Mouse (Mus musculus) lung, postnatal 14 days (tissue): ENCODE results near the gene Zfp980.
"Not testable (repeated sequence)": the region's sequence is repeated elsewhere in the genome, so short reads cannot be mapped to it uniquely, and the experiment has no call there.

ENCODE experiments used
- DNase-seq: peaks from one replicate; pipeline ENCODE4 v3.0.0; 2021

The Zfp980 gene

DNA sequence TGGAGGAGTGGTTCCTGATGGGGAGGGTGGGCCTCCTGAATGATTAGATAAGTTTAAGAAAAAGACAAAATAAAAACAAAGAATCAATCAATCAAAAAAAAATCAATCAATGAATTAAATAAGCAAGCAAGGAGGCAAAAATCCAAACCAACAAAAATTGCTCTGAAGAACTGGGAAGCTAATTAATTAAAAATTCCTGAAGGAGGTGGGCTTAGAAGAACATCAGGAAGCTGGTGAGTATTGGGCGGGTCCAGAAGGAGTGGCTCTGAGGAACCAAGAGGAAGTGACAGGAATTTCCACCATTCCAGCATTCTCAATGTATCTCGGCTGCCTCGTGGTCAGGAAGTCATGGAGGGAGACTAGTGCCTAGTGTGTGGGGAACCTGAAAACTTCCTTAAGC lies at the start of gene Zfp980:
TSS of gene Zfp980 (plus strand) at position 301 of the 400 bp plus-strand sequence.
- not testable (repeated sequence) for DNase-seq

DNA sequence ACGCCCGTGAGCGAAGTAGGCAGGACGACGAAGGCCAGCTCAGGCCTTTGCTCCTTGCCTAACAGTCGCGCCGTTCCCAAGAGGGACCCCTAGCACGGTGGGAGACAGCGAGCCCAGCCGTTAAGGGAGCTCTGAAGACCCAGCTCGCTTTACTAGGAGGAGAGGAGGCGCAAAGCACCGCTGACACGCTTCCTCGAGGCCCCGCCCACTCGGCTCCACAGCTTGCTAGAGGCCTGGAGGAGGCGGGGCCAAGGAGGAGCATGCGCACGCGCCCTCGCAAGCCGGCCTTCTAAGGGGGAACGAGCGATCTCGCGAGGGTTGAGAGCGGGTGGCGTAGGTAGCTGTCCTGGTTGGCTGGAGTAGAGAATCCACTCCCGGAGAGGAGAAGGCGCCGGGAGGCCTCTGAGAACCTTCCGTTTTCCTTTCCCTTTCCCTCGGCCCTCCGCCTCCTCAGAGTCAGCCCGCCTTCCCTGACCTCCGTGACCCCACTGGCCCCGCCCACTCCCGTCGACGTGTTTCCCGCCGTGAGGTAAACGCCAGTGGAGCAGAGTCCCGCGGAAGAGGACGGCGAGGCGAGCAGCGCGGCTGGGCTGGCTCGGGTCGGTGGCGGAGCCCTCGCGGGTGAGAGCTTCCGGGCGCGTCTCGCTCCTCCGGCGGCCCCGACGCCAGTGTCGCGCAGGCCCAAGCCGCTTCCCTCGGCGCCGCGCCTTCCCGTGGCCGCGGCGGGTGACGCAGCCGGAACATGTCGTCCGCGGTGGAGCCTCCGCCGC lies 29.9 kb upstream of the Zfp980 start:
- not testable (repeated sequence) for DNase-seq

DNA sequence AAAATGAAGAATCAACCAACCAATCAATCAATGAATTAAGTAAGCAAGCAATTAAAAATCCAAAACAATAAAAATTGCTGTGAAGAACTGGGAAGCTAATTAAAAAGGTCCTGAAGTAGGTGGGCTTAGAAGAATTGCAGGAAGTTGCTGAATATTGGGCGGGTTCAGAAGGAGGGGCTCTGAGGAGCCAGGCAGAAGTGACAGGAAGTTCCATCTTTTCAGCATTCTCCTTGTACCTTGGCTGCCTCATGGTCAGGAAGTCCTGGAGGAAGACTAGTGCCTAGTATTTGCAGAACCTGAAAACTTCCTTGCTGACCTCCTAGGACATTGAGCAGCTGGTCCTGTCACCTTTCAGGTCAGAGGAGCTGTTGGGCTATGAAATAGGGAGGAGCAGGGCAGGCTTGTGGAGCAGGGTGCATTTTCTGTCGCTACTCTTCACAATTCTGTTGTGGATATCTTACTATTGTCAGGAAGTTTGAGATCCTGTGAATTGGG lies 3.8 kb downstream of the Zfp980 start:
- DNase-seq, result not testable (repeated sequence)

DNA sequence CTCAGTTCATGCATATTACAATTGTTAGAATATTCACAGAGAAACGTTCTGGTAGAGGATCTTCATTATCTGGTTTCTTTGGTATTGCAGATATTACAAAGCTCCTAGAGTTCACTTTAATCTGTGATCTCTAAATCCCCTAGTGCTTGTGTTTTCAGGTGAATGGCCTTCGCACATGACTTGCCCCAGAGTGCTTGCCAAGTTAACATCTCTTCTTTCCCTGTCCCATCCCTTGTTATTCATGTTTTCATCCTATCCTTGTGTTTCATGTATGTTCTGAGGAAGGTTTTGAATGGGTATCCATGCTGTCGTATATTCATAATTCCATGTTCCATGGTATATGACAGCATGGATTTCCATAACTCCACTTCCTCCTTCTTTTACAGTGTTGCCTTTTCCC lies 9.7 kb downstream of the Zfp980 start:
- not testable (repeated sequence) for DNase-seq

DNA sequence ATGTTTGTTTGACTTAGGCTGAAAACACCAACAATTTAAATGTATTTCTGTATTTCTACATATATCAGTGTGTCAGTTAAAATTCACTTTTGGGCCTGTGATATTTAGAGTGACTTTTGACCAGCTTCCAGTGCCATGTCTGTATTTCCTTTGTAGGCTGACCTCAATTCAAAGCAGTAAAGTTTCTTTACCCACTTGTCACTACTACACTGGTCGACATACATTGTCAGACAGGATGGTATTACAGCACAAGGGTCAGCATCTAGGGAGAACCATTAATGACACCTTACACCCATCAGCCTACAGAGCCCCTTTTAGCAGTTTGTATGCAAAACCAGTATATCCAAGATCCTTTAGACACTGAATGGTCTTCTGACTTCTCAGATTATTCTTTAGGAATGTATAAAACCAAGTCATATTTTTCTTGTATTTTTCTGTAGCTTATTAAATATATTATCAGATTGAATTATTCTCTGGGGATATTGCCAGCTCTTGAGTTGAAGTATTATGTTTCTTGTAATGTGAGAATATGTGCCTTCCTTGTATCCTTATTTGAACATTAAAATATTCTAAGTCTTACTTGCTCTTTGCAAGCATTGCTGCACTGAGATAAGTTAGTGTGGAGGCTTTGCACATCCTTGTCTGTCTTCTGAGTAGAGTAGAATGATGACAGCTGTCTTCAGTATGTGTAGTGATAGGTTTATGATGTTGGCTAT lies 10.3 kb downstream of the Zfp980 start:
- DNase-seq, result not testable (repeated sequence)

DNA sequence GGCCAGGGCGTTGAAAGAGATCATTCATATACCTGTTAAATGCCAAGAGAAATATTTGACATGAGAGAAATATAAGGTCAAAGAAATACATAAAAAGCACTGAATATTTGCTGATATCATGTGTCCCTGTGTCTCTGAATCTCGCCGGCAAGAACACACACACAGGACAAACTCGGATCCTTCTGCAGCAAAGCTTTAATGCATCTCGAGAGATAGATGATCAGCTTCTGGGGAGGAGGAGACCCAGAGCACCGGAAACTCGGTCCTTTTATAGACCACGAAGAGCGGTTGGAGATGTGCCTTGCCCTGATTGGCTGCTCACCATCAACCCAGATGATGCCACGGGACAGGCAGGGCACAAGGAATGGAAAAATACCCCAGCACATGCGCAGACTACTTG lies 11.5 kb downstream of the Zfp980 start:
- DNase-seq, result not testable (repeated sequence)

DNA sequence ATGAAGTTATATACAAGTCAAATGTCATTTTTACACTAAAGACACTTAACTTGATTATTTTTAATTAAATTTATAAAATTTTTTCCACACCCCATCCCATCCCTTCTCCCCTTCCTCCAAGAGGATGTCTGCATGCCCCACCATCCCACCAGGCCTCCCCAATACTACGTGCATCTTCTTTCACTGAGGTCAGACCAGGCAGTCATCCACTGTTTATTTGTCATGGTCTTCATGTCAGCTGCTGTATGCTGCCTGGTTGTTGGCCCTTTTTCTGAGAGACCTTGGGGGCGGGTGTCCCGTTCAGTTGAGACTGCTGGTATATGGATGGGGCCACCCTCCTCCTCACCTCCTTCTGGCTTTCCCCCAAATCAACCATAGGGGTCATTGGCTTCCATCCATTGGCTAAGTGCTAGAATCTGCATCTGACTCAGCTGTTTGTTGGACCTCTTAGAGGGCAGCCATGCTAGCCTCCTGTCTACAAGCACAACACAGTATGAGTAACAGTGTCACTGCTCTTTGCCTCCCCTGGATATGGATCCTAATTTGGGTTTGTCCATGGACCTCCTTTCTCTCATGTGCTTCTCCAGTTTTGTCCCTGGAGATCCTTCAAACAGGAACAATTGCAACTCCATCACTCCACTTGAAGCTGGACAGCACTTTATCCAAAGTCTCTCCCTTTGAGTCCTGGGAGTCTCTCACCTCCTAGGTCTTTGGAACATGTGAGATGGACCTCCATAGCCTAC lies 12.7 kb downstream of the Zfp980 start:
- not testable (repeated sequence) for DNase-seq

DNA sequence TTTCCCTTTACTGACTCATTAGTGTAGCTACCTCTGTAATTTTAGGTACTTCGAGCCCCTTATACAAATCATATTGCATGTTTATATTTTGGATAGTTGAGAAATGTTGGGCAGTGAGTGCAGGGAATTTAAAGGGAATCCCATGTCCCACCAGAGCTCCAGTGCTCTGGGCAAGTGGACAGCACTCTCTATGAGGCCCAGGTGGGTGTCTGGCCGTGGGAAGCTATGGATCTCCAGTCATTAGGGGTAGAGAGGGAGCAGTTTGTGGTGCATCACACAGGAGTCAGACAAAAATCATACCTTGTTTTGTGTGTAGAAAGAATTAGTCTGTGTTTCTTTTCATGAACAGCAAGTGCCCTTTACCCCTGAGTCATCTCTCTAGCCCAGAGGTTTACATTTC lies 15.6 kb downstream of the Zfp980 start:
- not testable (repeated sequence) for DNase-seq

DNA sequence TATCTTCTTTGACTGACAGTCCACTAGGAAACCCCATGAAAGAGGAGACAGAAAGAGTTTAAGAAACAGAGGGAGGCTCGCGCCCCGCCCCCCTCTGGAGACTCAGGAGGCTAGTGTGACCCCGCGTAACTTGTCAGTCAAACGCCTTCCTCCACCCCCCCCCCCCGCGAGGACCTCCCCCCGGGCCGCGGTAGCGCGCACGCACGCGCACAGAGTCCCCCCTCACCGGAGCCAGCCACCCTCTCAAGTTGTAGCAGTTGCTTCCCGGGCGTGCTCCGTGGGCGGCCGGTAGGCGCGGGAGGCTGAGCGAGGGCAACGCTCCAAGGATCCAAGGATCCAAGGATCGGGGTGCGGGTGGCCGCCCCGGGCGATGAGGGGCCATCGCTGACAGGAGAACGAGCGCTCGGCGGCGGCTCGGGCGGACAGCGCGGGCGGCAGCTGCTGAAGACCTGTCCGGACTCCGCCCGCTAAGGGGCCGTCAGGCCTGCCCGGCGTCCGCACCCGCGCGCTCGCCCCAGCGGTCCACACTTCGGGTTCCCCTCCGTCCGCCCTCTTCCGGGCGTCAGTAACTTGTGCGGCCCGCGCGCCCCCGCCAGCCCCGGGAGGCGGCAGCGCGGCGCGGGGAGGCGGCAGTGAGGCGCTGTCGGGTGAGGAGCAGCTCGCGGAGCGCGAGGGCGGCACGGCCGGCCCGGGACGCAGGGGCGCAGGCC lies 74.6 kb downstream of the Zfp980 start:
- DNase-seq, result peak; percentile 0

DNA sequence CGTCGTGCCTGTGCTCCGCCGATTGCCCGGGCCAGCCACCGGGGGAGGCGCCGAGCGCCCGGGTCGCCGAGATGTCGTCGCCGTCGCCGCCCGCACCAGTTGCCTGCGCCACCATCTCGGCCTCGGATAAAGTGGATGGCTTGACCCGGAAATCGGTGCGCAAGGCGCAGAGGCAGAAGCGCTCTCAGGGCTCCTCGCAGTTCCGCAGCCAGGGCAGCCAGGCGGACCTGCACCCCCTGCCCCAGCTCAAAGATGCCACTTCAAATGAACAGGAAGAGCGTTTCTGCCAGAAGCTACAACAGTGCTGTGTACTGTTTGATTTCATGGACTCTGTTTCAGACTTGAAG lies 75.1 kb downstream of the Zfp980 start:
- DNase-seq, result not testable (repeated sequence)
